Mouse (Mus musculus): ENCODE results near the gene Vps25.

The Vps25 gene

GRCm38 (mm10) chr11:101275309-101275708, 21.8 kb downstream of the Vps25 start:
- no peak for DNase-seq (ENCODE audit: low read depth in 2 of 2, low spot score in 2 of 2)

- DNase-seq (ENCODE audit: low read depth in 2 of 2, low spot score in 2 of 2), result no peak
These were observed 23.0 kb downstream of the Vps25 start for GRCm38 (mm10) chr11:101276319-101277070.

- no peak for DNase-seq (ENCODE audit: low read depth in 2 of 2, low spot score in 2 of 2)
These were observed 24.1 kb downstream of the Vps25 start for GRCm38 (mm10) chr11:101277381-101278222.

GRCm38 (mm10) chr11:101278223-101279192, 25.0 kb downstream of the Vps25 start, which contains the start of the genes Cntd1 and Coa3:
Cntd1 (plus strand) TSS chr11:101279012.
Coa3 (minus strand) TSS chr11:101279114.
- peak; percentile 50 to 64 for DNase-seq (ENCODE audit: low read depth in 2 of 2, low spot score in 2 of 2)

GRCm38 (mm10) chr11:101279193-101279569, 25.7 kb downstream of the Vps25 start:
- DNase-seq (ENCODE audit: low read depth in 2 of 2, low spot score in 2 of 2), result no peak

- no peak for DNase-seq (ENCODE audit: low read depth in 2 of 2, low spot score in 2 of 2)
These were observed 27.3 kb downstream of the Vps25 start for GRCm38 (mm10) chr11:101280837-101281236.

GRCm38 (mm10) chr11:101282896-101283295, 29.4 kb downstream of the Vps25 start:
- DNase-seq (ENCODE audit: low read depth in 2 of 2, low spot score in 2 of 2), result no peak

GRCm38 (mm10) chr11:101283805-101284204, 30.3 kb downstream of the Vps25 start:
- no peak for DNase-seq (ENCODE audit: low read depth in 2 of 2, low spot score in 2 of 2)

GRCm38 (mm10) chr11:101287306-101287705, 33.8 kb downstream of the Vps25 start:
- DNase-seq (ENCODE audit: low read depth in 2 of 2, low spot score in 2 of 2), result no peak

- no peak for DNase-seq (ENCODE audit: low read depth in 2 of 2, low spot score in 2 of 2)
These were observed 37.7 kb downstream of the Vps25 start for GRCm38 (mm10) chr11:101291231-101291630.

- DNase-seq (ENCODE audit: low read depth in 2 of 2, low spot score in 2 of 2), result no peak
These were observed 41.7 kb downstream of the Vps25 start for GRCm38 (mm10) chr11:101295191-101295590.

GRCm38 (mm10) chr11:101300881-101301280, 47.4 kb downstream of the Vps25 start:
- no peak for DNase-seq (ENCODE audit: low read depth in 2 of 2, low spot score in 2 of 2)

GRCm38 (mm10) chr11:101301299-101302003, 47.9 kb downstream of the Vps25 start:
- no peak for DNase-seq (ENCODE audit: low read depth in 2 of 2, low spot score in 2 of 2)

GRCm38 (mm10) chr11:101302004-101302798, 48.7 kb downstream of the Vps25 start, which contains the start of gene Becn1:
Becn1 (minus strand) TSS chr11:101302286.
- DNase-seq (ENCODE audit: low read depth in 2 of 2, low spot score in 2 of 2), result peak; percentile 91 to 94

GRCm38 (mm10) chr11:101307744-101308143, 54.2 kb downstream of the Vps25 start:
- DNase-seq (ENCODE audit: low read depth in 2 of 2, low spot score in 2 of 2), result no peak
